Mouse (Mus musculus): ENCODE results near the gene Alox5. TPM values are rescaled to one million over a fixed set of nuclear protein-coding genes. Genes with fewer than 3 reads are reported as not detected.

Gene Alox5
- total RNA-seq, 4 experiments from 2014 or later = 1.7 to 4.4 (median 1.9) TPM

- no peak for DNase-seq
These were observed 43.3 kb downstream of the Alox5 start for GRCm38 (mm10) chr6:116417518-116418315.

GRCm38 (mm10) chr6:116416000-116416552 lies 44.9 kb downstream of the Alox5 start:
- no peak for DNase-seq

GRCm38 (mm10) chr6:116415126-116415676 lies 45.8 kb downstream of the Alox5 start:
- DNase-seq = no peak

GRCm38 (mm10) chr6:116412546-116413325 lies 48.2 kb downstream of the Alox5 start:
- no peak for DNase-seq

- DNase-seq = no peak
These were observed 49.3 kb downstream of the Alox5 start for GRCm38 (mm10) chr6:116411716-116412115.

GRCm38 (mm10) chr6:116410436-116410835 lies 50.5 kb downstream of the Alox5 start:
- DNase-seq = no peak

- DNase-seq = peak; percentile 49
These were observed 52.9 kb downstream of the Alox5 start for GRCm38 (mm10) chr6:116407956-116408657.

GRCm38 (mm10) chr6:116407216-116407615 lies 53.8 kb downstream of the Alox5 start:
- DNase-seq = peak; percentile 24

- DNase-seq = no peak
These were observed 54.3 kb downstream of the Alox5 start for GRCm38 (mm10) chr6:116406680-116407079.

- DNase-seq = no peak
These were observed 54.8 kb downstream of the Alox5 start for GRCm38 (mm10) chr6:116406152-116406551.

GRCm38 (mm10) chr6:116405715-116406114 lies 55.3 kb downstream of the Alox5 start:
- no peak for DNase-seq

- no peak for DNase-seq
These were observed 55.7 kb downstream of the Alox5 start for GRCm38 (mm10) chr6:116405243-116405642.

GRCm38 (mm10) chr6:116402426-116402825 lies 58.6 kb downstream of the Alox5 start:
- DNase-seq = no peak

GRCm38 (mm10) chr6:116401746-116402423 lies 59.1 kb downstream of the Alox5 start:
- no peak for DNase-seq

GRCm38 (mm10) chr6:116398136-116398535 lies 62.8 kb downstream of the Alox5 start:
- DNase-seq = no peak

- no peak for DNase-seq
These were observed 63.4 kb downstream of the Alox5 start for GRCm38 (mm10) chr6:116397621-116398020.

- no peak for DNase-seq
These were observed 65.9 kb downstream of the Alox5 start for GRCm38 (mm10) chr6:116394916-116395648.

GRCm38 (mm10) chr6:116389481-116389880 lies 71.5 kb downstream of the Alox5 start:
- DNase-seq = no peak

GRCm38 (mm10) chr6:116388068-116388467 lies 72.9 kb downstream of the Alox5 start:
- no peak for DNase-seq

GRCm38 (mm10) chr6:116386506-116386905 lies 74.5 kb downstream of the Alox5 start:
- DNase-seq = no peak

- no peak for DNase-seq
These were observed 74.9 kb downstream of the Alox5 start for GRCm38 (mm10) chr6:116386045-116386415.
